ENCODE assay signal across 9 mouse cellular contexts in genomic region chr4:88727324-88727723, GRCm38 (mm10). TPM values are rescaled to one million over a fixed set of nuclear protein-coding genes. Genes with fewer than 3 reads are reported as not detected.
DNase-seq lines count a peak whose midpoint lies in the region; ATAC-seq lines count a peak whose summit lies in the region.
"Had no signal": no experiment of that assay in that cellular context is flagged by ENCODE, and none has a peak within 500 bp of the region (broad histone marks: within the 10 kb centered on the region; RNA-seq: fewer than 3 reads in every experiment).

No protein-coding gene starts in this region.

- DNase-seq in cerebellum, postnatal 10 days = peak; percentile 45 to 47
- DNase-seq in cerebellum, adult 11 months = no peak
- DNase-seq in urinary bladder, postnatal 25 days (ENCODE audit: low spot score) = peak; percentile 28
- no peak for DNase-seq in urinary bladder, adult 18-20 months (ENCODE audit: low spot score in 2 of 2)
- peak; percentile 52 to 77 for DNase-seq in kidney, postnatal 36 days
- DNase-seq in gastrocnemius, postnatal 4 days (ENCODE audit: low spot score in 2 of 2) = no peak
- no peak for DNase-seq in hindbrain, embryonic 14.5 days (ENCODE audit: low spot score)

- H3K4me3 ChIP-seq in hindbrain, embryonic 14.5 days (replicated peaks; ENCODE audit: low read length) = no peak overlapping the region
- H3K4me3 ChIP-seq: midbrain, embryonic 12.5 days had no signal

- H3K27me3 ChIP-seq in hindbrain, embryonic 14.5 days (ENCODE audit: control insufficient read depth, insufficient read depth, low read length) = no peaks in the 10 kb centered on the region
- H3K27me3 ChIP-seq: midbrain, embryonic 12.5 days had no signal

- peak; percentile 85 for ATAC-seq in neutrophil, adult 5-6 weeks (ENCODE audit: extremely low read depth, insufficient number of reproducible peaks, low FRiP score, poor library complexity, severe bottlenecking)
- no peak for ATAC-seq in hindbrain, embryonic 14.5 days (ENCODE audit: low FRiP score)

- 2% methylated on average over 1 of the region's 1 CpGs for WGBS in hindbrain, embryonic 14.5 days

- no peak overlapping the region for H3K9ac ChIP-seq in hindbrain, embryonic 14.5 days
- H3K9ac ChIP-seq: midbrain, embryonic 12.5 days had no signal

- no peaks in the 10 kb centered on the region for H3K9me3 ChIP-seq in hindbrain, embryonic 14.5 days (ENCODE audit: control insufficient read depth, low read length)
- H3K9me3 ChIP-seq: midbrain, embryonic 12.5 days had no signal

- no peak overlapping the region for H3K4me2 ChIP-seq in hindbrain, embryonic 14.5 days (replicated peaks)
- H3K4me2 ChIP-seq: midbrain, embryonic 12.5 days had no signal

- H3K27ac ChIP-seq in hindbrain, embryonic 14.5 days = no peak overlapping the region
- H3K27ac ChIP-seq: midbrain, embryonic 12.5 days had no signal

- no peaks in the 10 kb centered on the region for H3K36me3 ChIP-seq in hindbrain, embryonic 14.5 days (replicated peaks; ENCODE audit: control insufficient read depth, insufficient read depth)
- H3K36me3 ChIP-seq: midbrain, embryonic 12.5 days had no signal

- no peaks in the 10 kb centered on the region for H3K4me1 ChIP-seq in hindbrain, embryonic 14.5 days (replicated peaks; ENCODE audit: control insufficient read depth, insufficient read depth, low read length)
- H3K4me1 ChIP-seq: midbrain, embryonic 12.5 days had no signal

RNA-seq across cellular contexts. Expression of gene Klhl9, which starts 5.1 kb away (rescaled TPM):
- total RNA-seq in neutrophil, adult 5-6 weeks (2017) = 45.5 and 48.4 TPM in 2 replicates
- total RNA-seq in gastrocnemius, postnatal 4 days (2021) = 10 to 100 TPM; 81.9 to 94.2 TPM
- 144 and 155 TPM in 2 replicates for polyA plus RNA-seq in hindbrain, embryonic 14.5 days (2014; fragmentation: Nextera tagmentation; extraction: Ambion mirVana)

RNA-seq across cellular contexts. Expression of gene Gm26566, which starts 5.7 kb away (rescaled TPM):
- total RNA-seq in neutrophil, adult 5-6 weeks (2017) = 0.93 TPM in 1 of 2 replicates, not detected in the other
- total RNA-seq in gastrocnemius, postnatal 4 days (2021) = under 1 TPM in 1 of 2 experiments, not detected in 1; 0.98 TPM
- polyA plus RNA-seq in hindbrain, embryonic 14.5 days (2014; fragmentation: Nextera tagmentation; extraction: Ambion mirVana) = 2.4 and 3.2 TPM in 2 replicates

RNA-seq across cellular contexts. Expression of gene Gm13271, which starts 27.3 kb away (rescaled TPM):
- not detected in 2 replicates for total RNA-seq in neutrophil, adult 5-6 weeks (2017)
- total RNA-seq in gastrocnemius, postnatal 4 days (2021) = not detected
- not detected in 2 replicates for polyA plus RNA-seq in hindbrain, embryonic 14.5 days (2014; fragmentation: Nextera tagmentation; extraction: Ambion mirVana)
- polyA plus RNA-seq: midbrain, embryonic 12.5 days had no signal

RNA-seq across cellular contexts. Expression of gene Gm13283, which starts 32.6 kb away (rescaled TPM):
- 0.35 TPM in 1 of 2 replicates, not detected in the other for total RNA-seq in neutrophil, adult 5-6 weeks (2017)
- not detected for total RNA-seq in gastrocnemius, postnatal 4 days (2021)
- polyA plus RNA-seq in hindbrain, embryonic 14.5 days (2014; fragmentation: Nextera tagmentation; extraction: Ambion mirVana) = 0.15 TPM in 1 of 2 replicates, not detected in the other

RNA-seq across cellular contexts. Expression of gene Ifnab, which starts 36.2 kb away (rescaled TPM):
- total RNA-seq in neutrophil, adult 5-6 weeks (2017) = not detected in 2 replicates
- not detected for total RNA-seq in gastrocnemius, postnatal 4 days (2021)
- not detected in 2 replicates for polyA plus RNA-seq in hindbrain, embryonic 14.5 days (2014; fragmentation: Nextera tagmentation; extraction: Ambion mirVana)
- polyA plus RNA-seq: midbrain, embryonic 12.5 days had no signal

Comparison
In these comparisons a context has a peak if more than half of its experiments do, and no peak if none do; other contexts are left out.
1. DNase-seq: peak in cerebellum, postnatal 10 days (2 of 2), urinary bladder, postnatal 25 days (single experiment) and kidney, postnatal 36 days (2 of 2); none in cerebellum, adult 11 months (single experiment), urinary bladder, adult 18-20 months (0 of 2), gastrocnemius, postnatal 4 days (0 of 2) and hindbrain, embryonic 14.5 days (single experiment).